Mouse (Mus musculus): ENCODE results near the gene Treh. TPM values are rescaled to one million over a fixed set of nuclear protein-coding genes. Genes with fewer than 3 reads are reported as not detected.

The Treh gene
- polyA plus RNA-seq, 1 experiment: 0.15 TPM

DNA sequence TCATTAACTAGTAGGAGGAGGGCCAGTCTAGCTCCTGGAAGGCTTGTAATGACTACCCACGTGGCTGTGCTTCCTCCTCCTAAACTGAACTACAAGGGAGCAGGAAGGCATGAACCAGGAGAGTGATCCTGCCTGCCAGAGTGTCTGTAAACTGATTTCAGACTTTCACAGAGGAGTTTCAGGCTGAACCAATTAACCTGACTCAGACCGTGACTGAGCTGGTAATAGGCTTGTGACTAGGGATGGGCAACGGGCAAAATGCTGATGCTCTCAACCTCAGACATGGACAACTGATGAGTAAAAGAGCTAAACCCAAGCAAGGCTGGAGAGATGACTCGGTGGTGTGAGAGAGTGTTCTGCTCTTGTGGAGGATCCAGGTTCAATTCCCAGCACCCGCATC, 54.4 kb downstream of the Treh start:
- TF ChIP-seq CTCF (IDR thresholded peaks at IDR 0.05; ENCODE audit: borderline replicate concordance, control insufficient read depth, extremely low read depth, insufficient read depth, low read length, poor library complexity) (no peak), POLR2A (IDR thresholded peaks at IDR 0.05; ENCODE audit: control insufficient read depth, extremely low read depth, insufficient read depth, low read length, poor library complexity) (no peak)
- Histone ChIP-seq H3K4me1 (replicated peaks; ENCODE audit: control insufficient read depth, insufficient read depth, low read length) (peaks cover 14% of the 10 kb centered on the region), H3K27me3 (ENCODE audit: control insufficient read depth, insufficient read depth, low read length) (peaks cover under 1% of the 10 kb centered on the region; the same call in 1 of the 2 replicates), H3K4me3 (ENCODE audit: control insufficient read depth, insufficient read depth, low read length) (no peak overlapping the region), H3K27ac (ENCODE audit: control insufficient read depth, insufficient read depth, low read length) (no peak overlapping the region), H3K36me3 (ENCODE audit: control insufficient read depth, insufficient read depth, low read length) (no peaks in the 10 kb centered on the region)
- WGBS: 83% methylated on average over 5 of the region's 5 CpGs
- DNase-seq: no peak

DNA sequence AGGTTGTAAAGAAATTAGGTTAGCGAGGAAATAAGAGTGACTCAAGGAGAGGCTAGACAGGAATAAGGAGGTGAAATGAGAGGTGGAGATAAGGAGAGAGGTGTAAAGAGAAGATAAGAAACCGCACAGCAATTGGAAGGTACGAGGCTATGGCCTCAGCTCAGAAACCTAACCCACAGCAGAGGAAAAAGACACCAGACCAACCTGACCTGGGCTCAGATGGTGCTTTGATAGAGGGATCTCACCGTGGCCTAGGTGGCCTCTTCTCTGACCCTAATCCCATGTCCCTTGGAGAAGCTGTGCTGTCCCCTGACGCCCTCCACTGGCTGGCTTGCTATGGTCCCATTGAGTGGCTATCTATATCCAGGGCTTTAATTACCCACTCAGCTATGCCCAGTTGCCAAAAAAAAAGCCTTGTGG, 59.1 kb downstream of the Treh start:
- Histone ChIP-seq H3K36me3 (ENCODE audit: control insufficient read depth, insufficient read depth, low read length) (no peaks in the 10 kb centered on the region), H3K4me1 (replicated peaks; ENCODE audit: control insufficient read depth, insufficient read depth, low read length) (peaks cover 18% of the 10 kb centered on the region), H3K4me3 (ENCODE audit: control insufficient read depth, insufficient read depth, low read length) (no peak overlapping the region), H3K27ac (ENCODE audit: control insufficient read depth, insufficient read depth, low read length) (no peak overlapping the region), H3K27me3 (ENCODE audit: control insufficient read depth, insufficient read depth, low read length) (peaks cover 5% of the 10 kb centered on the region; the same call in 1 of the 2 replicates)
- DNase-seq: no peak
- 86% methylated on average over 5 of the region's 5 CpGs for WGBS
- no peak for TF ChIP-seq CTCF (IDR thresholded peaks at IDR 0.05; ENCODE audit: borderline replicate concordance, control insufficient read depth, extremely low read depth, insufficient read depth, low read length, poor library complexity)
- TF ChIP-seq POLR2A (IDR thresholded peaks at IDR 0.05; ENCODE audit: control insufficient read depth, extremely low read depth, insufficient read depth, low read length, poor library complexity): no peak

DNA sequence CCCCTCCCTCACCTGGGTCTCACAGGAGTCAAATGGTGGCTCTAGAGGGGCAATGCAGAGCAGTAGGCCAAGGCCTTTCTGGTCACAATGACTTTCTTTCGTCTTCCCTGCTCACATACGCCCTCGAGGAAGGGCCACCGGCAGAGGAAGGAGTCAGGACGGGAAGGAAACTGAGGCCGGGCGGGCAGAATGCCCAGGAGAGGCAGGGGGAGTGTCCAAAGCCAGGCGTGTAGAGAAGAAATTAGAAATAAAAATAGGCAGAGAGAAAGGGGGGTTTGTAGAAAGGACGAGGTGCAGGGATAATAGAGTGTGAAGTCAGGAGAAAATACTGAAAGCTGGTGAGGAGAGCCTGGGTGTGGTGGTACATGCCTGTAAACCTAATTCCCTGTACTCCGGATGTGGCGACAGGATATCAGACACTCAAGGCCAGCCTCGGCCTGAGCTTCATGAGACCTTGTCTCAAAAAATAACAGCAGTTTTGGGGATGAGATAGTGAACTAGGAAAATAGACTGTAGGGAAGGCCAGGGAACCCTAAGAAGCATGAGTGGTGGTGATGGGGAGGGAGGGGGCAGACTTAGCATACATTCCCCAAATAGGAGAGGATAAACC, 60.0 kb downstream of the Treh start:
- Histone ChIP-seq H3K4me1 (replicated peaks; ENCODE audit: control insufficient read depth, insufficient read depth, low read length) (peaks cover 18% of the 10 kb centered on the region), H3K4me3 (ENCODE audit: control insufficient read depth, insufficient read depth, low read length) (no peak overlapping the region), H3K27ac (ENCODE audit: control insufficient read depth, insufficient read depth, low read length) (no peak overlapping the region), H3K27me3 (ENCODE audit: control insufficient read depth, insufficient read depth, low read length) (peaks cover 5% of the 10 kb centered on the region; the same call in 1 of the 2 replicates), H3K36me3 (ENCODE audit: control insufficient read depth, insufficient read depth, low read length) (no peaks in the 10 kb centered on the region)
- no peak for DNase-seq
- TF ChIP-seq CTCF (IDR thresholded peaks at IDR 0.05; ENCODE audit: borderline replicate concordance, control insufficient read depth, extremely low read depth, insufficient read depth, low read length, poor library complexity): no peak
- 78% methylated on average over 12 of the region's 12 CpGs for WGBS

DNA sequence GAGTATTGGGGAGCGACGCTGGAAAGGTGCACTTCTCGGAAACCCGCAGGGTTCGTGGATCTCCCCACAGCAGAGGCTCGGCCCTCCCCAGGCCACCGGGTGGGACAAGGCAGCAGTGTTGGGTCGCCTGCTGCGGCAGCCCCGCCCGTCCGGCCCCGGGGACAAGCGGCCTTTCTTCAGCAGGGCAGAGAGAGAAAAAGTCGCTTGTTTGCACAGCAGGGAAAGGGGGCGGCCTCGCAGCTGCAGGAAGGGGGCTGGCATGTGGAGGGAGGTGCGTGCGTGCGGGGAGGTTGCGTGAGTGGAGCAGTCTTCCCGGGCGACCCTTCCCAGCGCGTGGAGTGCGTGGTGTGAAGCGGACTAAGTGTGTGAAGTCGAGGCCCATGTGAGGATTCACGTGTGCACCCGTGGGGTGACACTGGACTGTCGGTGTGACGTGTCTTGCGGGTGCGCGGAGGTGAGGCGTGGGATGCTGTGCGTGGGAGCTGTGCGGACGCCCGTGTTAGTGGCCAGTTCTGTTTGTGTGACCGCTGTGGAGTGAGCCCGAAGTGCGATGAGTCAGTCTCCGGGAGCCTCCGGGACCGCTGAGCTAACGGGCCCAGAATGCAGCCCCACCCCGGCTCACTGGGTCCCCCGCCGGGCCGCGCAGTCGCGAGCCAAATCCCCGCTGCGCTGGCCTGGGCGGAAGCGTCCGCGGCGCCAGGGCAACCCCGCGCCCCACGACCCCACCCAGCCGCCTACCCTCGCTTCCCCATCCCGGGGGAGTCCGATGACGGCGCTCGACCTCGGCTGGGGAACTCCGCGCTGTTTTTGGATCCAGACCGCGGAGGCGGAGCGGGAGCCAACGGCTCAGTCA, 60.9 kb downstream of the Treh start:
- H3K4me3 ChIP-seq (ENCODE audit: control insufficient read depth, insufficient read depth, low read length): peak overlapping the region; percentile 29
- peaks cover 18% of the 10 kb centered on the region for H3K4me1 ChIP-seq (replicated peaks; ENCODE audit: control insufficient read depth, insufficient read depth, low read length)
- 5% methylated on average over 79 of the region's 79 CpGs for WGBS
- no peaks in the 10 kb centered on the region for H3K36me3 ChIP-seq (ENCODE audit: control insufficient read depth, insufficient read depth, low read length)
- no peak overlapping the region for H3K27ac ChIP-seq (ENCODE audit: control insufficient read depth, insufficient read depth, low read length)
- DNase-seq: peak; percentile 24
- peaks cover 5% of the 10 kb centered on the region; the same call in 1 of the 2 replicates for H3K27me3 ChIP-seq (ENCODE audit: control insufficient read depth, insufficient read depth, low read length)
- TF ChIP-seq CTCF (IDR thresholded peaks at IDR 0.05; ENCODE audit: borderline replicate concordance, control insufficient read depth, extremely low read depth, insufficient read depth, low read length, poor library complexity) (no peak), POLR2A (IDR thresholded peaks at IDR 0.05; ENCODE audit: control insufficient read depth, extremely low read depth, insufficient read depth, low read length, poor library complexity) (no peak)

DNA sequence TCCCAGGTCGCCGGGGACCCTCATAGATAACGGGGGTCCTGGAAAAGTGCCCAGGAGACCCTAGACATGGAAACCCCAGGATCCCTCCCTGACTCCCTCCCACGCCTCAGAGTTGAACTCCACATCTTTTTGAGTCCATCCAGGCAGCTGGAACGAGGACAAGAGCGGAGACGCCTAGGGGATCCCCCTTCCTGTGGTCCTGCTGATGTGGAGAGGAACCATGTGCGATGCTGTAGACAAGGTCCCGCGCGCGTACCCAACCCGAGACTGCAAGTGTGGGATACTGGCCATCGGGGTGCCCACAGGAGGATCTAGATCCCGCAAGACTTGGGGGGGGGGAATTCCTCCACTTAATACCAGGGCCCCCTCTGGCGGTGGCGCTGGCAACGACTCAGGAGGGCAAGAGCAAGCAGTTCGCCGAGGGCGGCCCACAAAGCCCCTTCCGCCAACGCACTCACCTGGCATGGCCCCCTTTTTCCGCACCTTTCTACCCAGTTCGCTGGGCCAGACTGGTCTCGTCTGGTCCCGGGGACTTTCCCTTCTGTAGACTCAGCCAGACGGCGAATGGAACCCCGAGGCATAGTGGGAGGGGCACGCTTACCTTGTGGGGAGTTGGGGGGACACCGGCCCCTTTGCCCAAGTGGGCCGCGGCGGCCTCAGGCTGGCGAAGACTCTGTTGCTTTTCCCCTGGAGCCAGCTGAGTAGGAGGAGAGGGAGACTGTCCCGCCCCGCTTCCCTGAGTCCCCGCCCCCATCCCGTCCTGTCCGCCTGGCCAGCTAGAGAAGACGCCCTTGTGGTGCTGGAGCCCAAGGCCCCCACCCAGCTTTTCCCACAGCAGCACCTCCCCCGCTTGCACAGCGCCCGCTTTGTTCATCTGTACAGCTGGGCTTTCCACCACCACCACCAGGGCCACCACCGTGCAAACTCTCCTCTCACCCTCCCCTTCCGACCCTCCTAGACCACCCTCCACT, 61.8 kb downstream of the Treh start, which contains the start of gene Phldb1:
TSS of gene Phldb1 (minus strand) at position 675 of the 971 bp plus-strand sequence.
- peak within 1 kb of the TSS; percentile 29 for H3K4me3 ChIP-seq (ENCODE audit: control insufficient read depth, insufficient read depth, low read length)
- H3K27ac ChIP-seq (ENCODE audit: control insufficient read depth, insufficient read depth, low read length): no peak within 1 kb of the TSS
- 8% methylated on average over 47 of the region's 47 CpGs for WGBS
- H3K36me3 ChIP-seq (ENCODE audit: control insufficient read depth, insufficient read depth, low read length): no peaks in the 10 kb centered on the region
- peak; percentile 71 for DNase-seq
- peaks cover 18% of the 10 kb centered on the region for H3K4me1 ChIP-seq (replicated peaks; ENCODE audit: control insufficient read depth, insufficient read depth, low read length)
- TF ChIP-seq POLR2A (IDR thresholded peaks at IDR 0.05; ENCODE audit: control insufficient read depth, extremely low read depth, insufficient read depth, low read length, poor library complexity): no peak
- peak; percentile 80 for TF ChIP-seq CTCF (IDR thresholded peaks at IDR 0.05; ENCODE audit: borderline replicate concordance, control insufficient read depth, extremely low read depth, insufficient read depth, low read length, poor library complexity)
- peaks cover 5% of the 10 kb centered on the region; the same call in 1 of the 2 replicates for H3K27me3 ChIP-seq (ENCODE audit: control insufficient read depth, insufficient read depth, low read length)

DNA sequence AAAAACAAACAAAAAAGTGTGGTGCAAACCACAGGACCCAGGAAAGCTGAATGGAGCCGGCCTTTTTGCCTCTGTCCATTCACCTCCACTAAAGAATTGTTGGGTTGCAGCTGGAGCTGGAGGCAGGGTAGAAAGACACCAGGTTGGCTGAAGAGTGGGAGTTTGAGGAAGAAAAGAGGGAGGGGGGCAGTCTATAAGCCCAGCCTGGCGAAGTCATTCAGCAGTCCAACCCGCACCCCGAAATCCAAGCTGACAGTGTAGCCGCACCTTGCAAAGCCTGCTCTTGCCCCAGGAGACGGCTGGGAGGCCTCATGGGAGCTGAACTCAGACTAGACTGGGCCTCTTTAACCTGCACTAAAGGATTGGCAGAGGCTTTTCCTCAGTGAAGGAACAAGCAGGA, 62.9 kb downstream of the Treh start:
- Histone ChIP-seq H3K36me3 (ENCODE audit: control insufficient read depth, insufficient read depth, low read length) (no peaks in the 10 kb centered on the region), H3K4me1 (replicated peaks; ENCODE audit: control insufficient read depth, insufficient read depth, low read length) (peaks cover 18% of the 10 kb centered on the region), H3K27me3 (ENCODE audit: control insufficient read depth, insufficient read depth, low read length) (peaks cover 5% of the 10 kb centered on the region; the same call in 1 of the 2 replicates), H3K4me3 (ENCODE audit: control insufficient read depth, insufficient read depth, low read length) (no peak overlapping the region), H3K27ac (ENCODE audit: control insufficient read depth, insufficient read depth, low read length) (no peak overlapping the region)
- TF ChIP-seq CTCF (IDR thresholded peaks at IDR 0.05; ENCODE audit: borderline replicate concordance, control insufficient read depth, extremely low read depth, insufficient read depth, low read length, poor library complexity): no peak
- no peak for TF ChIP-seq POLR2A (IDR thresholded peaks at IDR 0.05; ENCODE audit: control insufficient read depth, extremely low read depth, insufficient read depth, low read length, poor library complexity)
- DNase-seq: no peak
- WGBS: 93% methylated on average over 6 of the region's 6 CpGs

Other genes starting within 250 kb of the Treh start
- gene Foxr1, start 232.1 kb upstream of the Treh start, polyA plus RNA-seq (2012; rRNA removed): 0.08 and 0.22 TPM in 2 replicates
- gene Upk2, start 218.3 kb upstream of the Treh start, polyA plus RNA-seq (2012; rRNA removed): 1.4 and 1.6 TPM in 2 replicates
- gene Bcl9l, start 190.4 kb upstream of the Treh start, polyA plus RNA-seq (2012; rRNA removed): 38.7 and 50.4 TPM in 2 replicates
- 7.7 and 9.9 TPM in 2 replicates for gene Cxcr5, start 111.4 kb upstream of the Treh start, polyA plus RNA-seq (2012; rRNA removed)
- 29.2 and 35.6 TPM in 2 replicates for gene Ddx6, start 68.3 kb upstream of the Treh start, polyA plus RNA-seq (2012; rRNA removed)
- gene Phldb1, start 62.0 kb downstream of the Treh start, polyA plus RNA-seq (2012; rRNA removed): 16.5 and 27.3 TPM in 2 replicates
- 42.0 and 43.1 TPM in 2 replicates for gene Arcn1, start 94.6 kb downstream of the Treh start, polyA plus RNA-seq (2012; rRNA removed)
- gene Ift46, start 94.7 kb downstream of the Treh start, polyA plus RNA-seq (2012; rRNA removed): 35.1 and 42.2 TPM in 2 replicates
- gene Tmem25, start 126.1 kb downstream of the Treh start, polyA plus RNA-seq (2012; rRNA removed): 1.5 and 2.6 TPM in 2 replicates
- gene Ttc36, start 129.8 kb downstream of the Treh start, polyA plus RNA-seq (2012; rRNA removed): 4.3 and 5.3 TPM in 2 replicates
- gene Kmt2a, start 208.1 kb downstream of the Treh start, polyA plus RNA-seq (2012; rRNA removed): 71.4 and 81.9 TPM in 2 replicates
- gene Atp5l, start 247.5 kb downstream of the Treh start, polyA plus RNA-seq (2012; rRNA removed): 159 and 250 TPM in 2 replicates